Comparison of ENCODE assay signal across 10 mouse cellular contexts in the genomic region with DNA sequence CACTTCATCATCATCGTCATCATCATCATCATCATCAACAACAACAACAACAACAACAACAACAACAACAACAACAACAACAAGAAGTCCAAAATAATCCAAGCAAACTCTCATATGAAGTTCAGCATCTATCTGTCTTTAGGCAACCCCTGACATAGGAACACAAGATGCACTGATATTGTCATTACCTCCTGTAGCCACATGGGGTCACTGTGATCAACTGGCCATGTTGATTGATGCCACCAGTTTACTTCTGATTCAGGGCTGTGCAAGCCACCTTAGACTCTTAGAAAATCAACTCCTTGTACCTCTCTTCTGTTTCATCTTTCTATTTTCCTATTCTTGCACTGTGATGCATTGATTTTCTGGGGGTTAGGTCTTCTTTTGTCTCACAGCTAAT.
DNase-seq lines count a peak whose midpoint lies in the region; ATAC-seq lines count a peak whose summit lies in the region.
"Had no signal": no experiment of that assay in that cellular context is flagged by ENCODE, and none has a peak within 500 bp of the region (broad histone marks: within the 10 kb centered on the region; RNA-seq: fewer than 3 reads in every experiment).

No protein-coding gene starts in this region.

- no peak overlapping the region for H3K4me2 ChIP-seq in liver, embryonic 12.5 days
- H3K4me2 ChIP-seq in embryonic facial prominence, embryonic 11.5 days (ENCODE audit: low read depth, low read length) = no peak overlapping the region
- H3K4me2 ChIP-seq: embryonic facial prominence, embryonic 12.5 days; limb, embryonic 12.5 days had no signal

- H3K9ac ChIP-seq in liver, embryonic 12.5 days = no peak overlapping the region
- H3K9ac ChIP-seq in embryonic facial prominence, embryonic 11.5 days (replicated peaks; ENCODE audit: low read length) = no peak overlapping the region
- H3K9ac ChIP-seq: embryonic facial prominence, embryonic 12.5 days; limb, embryonic 12.5 days had no signal

- WGBS in liver, embryonic 12.5 days (ENCODE audit: insufficient replicate concordance) = 6% methylated on average over 1 of the region's 1 CpGs
- WGBS in embryonic facial prominence, embryonic 11.5 days = 7% methylated on average over 1 of the region's 1 CpGs

- no peak overlapping the region for H3K4me3 ChIP-seq in liver, embryonic 12.5 days
- no peak overlapping the region for H3K4me3 ChIP-seq in embryonic facial prominence, embryonic 11.5 days (ENCODE audit: low read depth, low read length)
- H3K4me3 ChIP-seq: embryonic facial prominence, embryonic 12.5 days; limb, embryonic 12.5 days had no signal

- intact Hi-C loops in left cerebral cortex, postnatal 14 days (cut with DNase I) = loop anchor here (5.0 kb wide), 1 partner anchor 866 kb away; a partner anchor contains a TSS

- H3K27ac ChIP-seq in liver, embryonic 12.5 days = no peak overlapping the region
- H3K27ac ChIP-seq in embryonic facial prominence, embryonic 11.5 days (replicated peaks; ENCODE audit: low read depth, low read length) = no peak overlapping the region
- H3K27ac ChIP-seq: embryonic facial prominence, embryonic 12.5 days; limb, embryonic 12.5 days had no signal

- no peaks in the 10 kb centered on the region for H3K36me3 ChIP-seq in liver, embryonic 12.5 days
- no peaks in the 10 kb centered on the region for H3K36me3 ChIP-seq in embryonic facial prominence, embryonic 11.5 days (replicated peaks; ENCODE audit: control insufficient read depth, insufficient read depth, low read depth, low read length)
- H3K36me3 ChIP-seq: embryonic facial prominence, embryonic 12.5 days; limb, embryonic 12.5 days had no signal

- H3K4me1 ChIP-seq in liver, embryonic 12.5 days = no peaks in the 10 kb centered on the region
- no peaks in the 10 kb centered on the region for H3K4me1 ChIP-seq in embryonic facial prominence, embryonic 11.5 days (ENCODE audit: control insufficient read depth, insufficient read depth, low read length)
- H3K4me1 ChIP-seq: embryonic facial prominence, embryonic 12.5 days; limb, embryonic 12.5 days had no signal

- H3K27me3 ChIP-seq in liver, embryonic 12.5 days (replicated peaks) = no peaks in the 10 kb centered on the region
- no peaks in the 10 kb centered on the region for H3K27me3 ChIP-seq in embryonic facial prominence, embryonic 11.5 days (ENCODE audit: control insufficient read depth, insufficient read depth, low read length)
- H3K27me3 ChIP-seq: embryonic facial prominence, embryonic 12.5 days; limb, embryonic 12.5 days had no signal

- no peaks in the 10 kb centered on the region for H3K9me3 ChIP-seq in liver, embryonic 12.5 days (replicated peaks)
- no peaks in the 10 kb centered on the region for H3K9me3 ChIP-seq in embryonic facial prominence, embryonic 11.5 days (replicated peaks; ENCODE audit: control insufficient read depth, low read length)
- H3K9me3 ChIP-seq: embryonic facial prominence, embryonic 12.5 days; limb, embryonic 12.5 days had no signal

- ATAC-seq in liver, embryonic 12.5 days = no peak
- ATAC-seq in embryonic facial prominence, embryonic 11.5 days (replicated peaks; ENCODE audit: insufficient number of reproducible peaks, low FRiP score, low TSS enrichment, low read depth) = 0 out of 2 replicates have a peak, but pooled peaks have one; percentile 52

- DNase-seq in liver = peak; percentile 14
- peak; percentile 25 to 60 for DNase-seq in adrenal gland, postnatal 36 days
- DNase-seq in embryonic facial prominence, embryonic 11.5 days (ENCODE audit: low spot score) = peak; percentile 69
- DNase-seq in kidney, adult 11 months = peak; percentile 12
- DNase-seq in left cerebral cortex, postnatal 14 days (ENCODE audit: low spot score in 2 of 2) = peak; percentile 46 to 71
- peak; percentile 34 for DNase-seq in naive thymus-derived CD4-positive, alpha-beta T cell, adult 2 months (ENCODE audit: low read depth)
- peak; percentile 29 for DNase-seq in thymus, postnatal 14 days

Comparison
In these comparisons a context has a peak if more than half of its experiments do, and no peak if none do; other contexts are left out.
1. DNase-seq: peak in every context shown above with its lines; median percentile 69 in embryonic facial prominence, embryonic 11.5 days; 58 in left cerebral cortex, postnatal 14 days; 42 in adrenal gland, postnatal 36 days; 34 in naive thymus-derived CD4-positive, alpha-beta T cell, adult 2 months; 29 in thymus, postnatal 14 days; 14 in liver; 12 in kidney, adult 11 months.